Mouse (Mus musculus): Measurements from ENCODE around the gene Ifnar2.

DNA sequence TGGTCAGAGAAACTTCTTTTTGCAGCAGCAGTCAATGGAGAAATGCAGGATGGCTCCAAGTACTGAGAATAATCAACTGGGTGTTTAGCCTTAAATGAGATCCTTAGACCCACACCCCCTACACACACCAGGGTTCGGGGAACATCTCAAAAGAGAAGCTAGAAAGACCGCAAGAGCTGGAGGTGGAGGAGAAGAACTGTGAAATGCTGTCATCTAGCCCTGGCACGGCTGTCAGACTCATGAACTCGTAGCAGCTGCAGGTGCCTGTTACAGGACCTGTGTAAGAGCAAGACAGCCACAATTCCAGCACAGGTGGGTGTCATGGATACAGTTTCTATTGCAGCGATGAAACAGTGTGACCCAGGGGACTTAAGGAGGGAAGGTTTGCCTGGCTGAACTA is 18.9 kb upstream of the Ifnar2 start:
- no peak for TF ChIP-seq POLR2A (IDR thresholded peaks at IDR 0.05; ENCODE audit: insufficient read depth, low read depth, low read length)
- TF ChIP-seq CTCF (IDR thresholded peaks at IDR 0.05): no peak

Measured in heart, adult 2 months (tissue).